Mouse (Mus musculus) E14TG2a.4 (cell line): ENCODE measurements around the gene Pxdn.

ENCODE experiments used
- CTCF ChIP-seq: conservative IDR thresholded peaks from 2 replicates; pipeline ENCODE4 v1.5.1; 2014; ENCODE audit warnings: low read length
- NANOG ChIP-seq: IDR thresholded peaks from 2 replicates; pipeline ENCODE4 v1.6.1; 2014; ENCODE audit warnings: borderline replicate concordance, low read length, mixed read lengths
- POU5F1 ChIP-seq: IDR thresholded peaks from 2 replicates; pipeline ENCODE4 v1.6.1; 2014; ENCODE audit warnings: low read length, borderline replicate concordance

GRCm38 (mm10) chr12:29961041-29961440, 23.6 kb downstream of the Pxdn start:
- TF ChIP-seq CTCF (no peak), POU5F1 (no peak), NANOG (peak; percentile 39; the same call in 1 of the 2 replicates)
